Mouse (Mus musculus): ENCODE measurements around the gene Pxn.

Pxn gene

GRCm38 (mm10) chr5:115506454-115507201, at the start of gene Pxn:
Pxn (plus strand) TSS chr5:115506676.
- DNase-seq (ENCODE audit: low spot score): peak; percentile 91

- DNase-seq (ENCODE audit: low spot score): no peak
Measured at GRCm38 (mm10) chr5:115458918-115459317, 47.6 kb upstream of the Pxn start.

- no peak for DNase-seq (ENCODE audit: low spot score)
Measured at GRCm38 (mm10) chr5:115464408-115465115, 41.9 kb upstream of the Pxn start.

- peak; percentile 54 for DNase-seq (ENCODE audit: low spot score)
Measured at GRCm38 (mm10) chr5:115465642-115466420, 40.6 kb upstream of the Pxn start, which contains the start of gene Pla2g1b. Pla2g1b (plus strand) TSS chr5:115466262.

- DNase-seq (ENCODE audit: low spot score): no peak
Measured at GRCm38 (mm10) chr5:115469791-115470190, 36.7 kb upstream of the Pxn start.

DNA sequence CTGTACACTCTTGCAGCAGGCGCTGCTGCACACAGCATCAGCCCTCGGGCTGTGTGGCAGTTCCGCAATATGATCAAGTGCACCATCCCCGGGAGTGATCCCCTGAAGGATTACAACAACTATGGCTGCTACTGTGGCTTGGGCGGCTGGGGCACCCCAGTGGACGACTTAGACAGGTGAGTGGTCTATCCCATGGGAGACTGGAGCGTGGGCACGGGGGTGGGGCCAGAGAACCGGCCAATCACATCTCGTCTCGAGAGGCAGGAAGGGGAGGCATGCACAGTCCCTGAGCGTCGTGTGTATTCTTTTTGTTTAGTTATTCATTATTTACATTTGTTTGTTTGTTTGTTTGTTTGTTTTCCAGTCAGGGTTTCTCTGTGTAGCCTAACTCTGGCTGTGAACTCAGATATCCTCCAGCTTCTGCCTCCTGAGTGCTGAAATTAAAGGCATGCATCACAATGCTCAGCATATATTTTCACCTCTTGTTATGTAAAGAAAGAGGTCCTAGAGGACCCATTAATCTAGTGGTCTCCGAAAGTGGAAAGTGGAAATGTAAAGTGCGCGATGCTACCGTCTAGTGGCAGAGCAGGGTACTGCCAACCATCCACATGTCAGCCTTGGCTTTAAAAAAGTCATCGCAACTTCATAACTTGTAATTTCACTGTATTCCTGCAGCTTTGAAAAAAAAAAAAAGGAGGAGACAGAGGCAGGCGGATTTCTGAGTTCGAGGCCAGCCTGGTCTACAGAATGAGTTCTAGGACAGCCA, 35.5 kb upstream of the Pxn start:
- DNase-seq (ENCODE audit: low spot score): peak; percentile 86

DNA sequence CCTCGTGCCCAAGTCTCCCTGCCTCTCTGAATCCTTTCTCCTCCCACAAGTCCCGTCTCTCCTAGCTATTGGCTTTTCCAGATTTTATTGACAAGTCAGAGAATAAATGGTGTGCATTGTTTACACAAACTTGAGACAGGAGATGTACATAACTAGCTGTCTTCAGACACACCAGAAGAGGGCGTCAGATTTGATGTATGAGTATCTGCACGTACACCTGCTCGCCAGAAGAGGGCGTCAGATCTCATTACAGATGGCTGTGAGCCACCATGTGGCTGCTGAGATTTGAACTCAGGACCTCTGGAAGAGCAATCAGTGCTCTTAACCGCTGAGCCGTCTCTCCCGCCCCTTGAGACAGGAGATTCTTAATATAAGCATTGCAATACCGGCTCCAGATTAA, 33.3 kb upstream of the Pxn start:
- DNase-seq (ENCODE audit: low spot score): no peak

DNA sequence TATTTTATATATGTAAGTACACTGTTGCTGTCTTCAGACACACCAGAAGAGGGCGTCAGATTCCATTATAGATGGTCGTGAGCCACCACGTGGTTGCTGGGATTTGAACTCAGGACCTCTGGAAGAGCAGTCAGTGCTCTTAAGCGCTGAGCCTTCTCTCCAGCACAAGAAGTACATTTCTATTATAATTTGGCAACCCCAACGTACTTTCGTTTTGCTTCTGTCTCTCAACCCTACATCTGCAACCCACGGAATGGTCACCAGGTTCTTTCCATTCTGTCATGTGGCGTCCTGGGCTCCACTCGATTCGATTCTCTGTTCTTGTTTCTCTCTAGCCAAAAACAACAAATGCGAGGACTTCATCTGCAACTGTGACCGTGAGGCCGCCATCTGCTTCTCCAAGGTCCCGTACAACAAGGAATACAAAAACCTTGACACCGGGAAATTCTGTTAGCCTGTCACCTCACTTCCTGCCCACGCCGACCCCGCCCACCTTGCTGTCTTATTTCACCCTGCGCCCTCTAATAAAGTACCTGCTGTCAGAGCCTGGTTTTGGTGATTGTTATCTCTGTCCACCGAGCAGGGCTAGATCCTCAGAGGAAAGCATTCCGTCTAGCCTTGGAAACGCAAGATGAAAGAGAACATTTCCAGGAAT, 32.2 kb upstream of the Pxn start:
- DNase-seq (ENCODE audit: low spot score): no peak

- peak; percentile 85 for DNase-seq (ENCODE audit: low spot score)
Measured at GRCm38 (mm10) chr5:115475337-115476106, 31.0 kb upstream of the Pxn start.

DNA sequence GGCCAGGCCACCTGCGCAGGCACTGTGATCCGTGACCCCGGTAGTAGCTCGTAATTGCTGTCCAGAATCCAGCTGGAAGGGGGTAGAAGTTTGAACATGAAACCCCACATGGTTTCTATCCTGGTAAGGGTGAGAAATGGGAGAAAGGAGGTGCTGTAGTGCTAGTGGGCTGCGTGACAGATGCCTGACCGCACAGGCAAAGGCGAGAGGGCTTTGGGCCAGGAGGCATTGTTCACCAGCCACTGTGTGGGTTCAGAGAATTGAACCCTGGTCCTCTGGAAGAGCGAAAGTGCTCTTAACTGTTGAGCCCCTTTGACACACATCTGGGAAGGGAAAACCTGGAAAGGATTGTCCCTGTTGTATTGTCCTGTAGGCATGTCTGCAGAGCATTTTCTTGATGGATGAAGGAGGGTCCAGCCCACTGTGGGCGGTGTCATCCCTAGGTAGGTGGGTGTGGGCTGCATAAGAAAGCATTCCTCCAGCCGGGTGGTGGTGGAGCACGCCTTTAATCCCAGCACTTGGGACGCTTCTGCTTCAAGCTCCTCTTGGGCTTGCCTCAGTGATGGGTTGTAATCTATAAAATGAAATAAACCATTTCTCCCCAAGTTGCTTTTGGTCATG, 30.3 kb upstream of the Pxn start:
- DNase-seq (ENCODE audit: low spot score): no peak

DNA sequence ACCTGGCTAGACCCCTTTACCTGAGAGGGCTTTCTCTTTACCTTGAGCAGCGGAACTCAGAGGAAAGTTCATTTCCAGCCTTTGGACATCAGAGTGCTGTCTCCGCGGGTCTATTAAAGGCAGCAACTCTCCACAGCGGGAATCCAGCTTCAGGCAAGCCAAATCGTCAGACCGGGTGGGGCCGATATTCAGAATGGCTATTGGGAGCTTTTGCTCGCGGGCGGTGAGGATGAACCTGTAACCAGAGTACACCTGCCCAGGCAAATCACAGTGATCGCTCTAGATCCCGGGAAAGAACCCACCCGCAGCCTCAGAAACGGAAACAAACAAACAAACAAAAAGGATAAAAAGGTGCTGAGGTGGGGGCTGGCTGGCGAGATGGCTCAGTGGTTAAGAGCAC, 26.9 kb upstream of the Pxn start:
- no peak for DNase-seq (ENCODE audit: low spot score)

- DNase-seq (ENCODE audit: low spot score): no peak
Measured at GRCm38 (mm10) chr5:115480101-115480500, 26.4 kb upstream of the Pxn start.

DNA sequence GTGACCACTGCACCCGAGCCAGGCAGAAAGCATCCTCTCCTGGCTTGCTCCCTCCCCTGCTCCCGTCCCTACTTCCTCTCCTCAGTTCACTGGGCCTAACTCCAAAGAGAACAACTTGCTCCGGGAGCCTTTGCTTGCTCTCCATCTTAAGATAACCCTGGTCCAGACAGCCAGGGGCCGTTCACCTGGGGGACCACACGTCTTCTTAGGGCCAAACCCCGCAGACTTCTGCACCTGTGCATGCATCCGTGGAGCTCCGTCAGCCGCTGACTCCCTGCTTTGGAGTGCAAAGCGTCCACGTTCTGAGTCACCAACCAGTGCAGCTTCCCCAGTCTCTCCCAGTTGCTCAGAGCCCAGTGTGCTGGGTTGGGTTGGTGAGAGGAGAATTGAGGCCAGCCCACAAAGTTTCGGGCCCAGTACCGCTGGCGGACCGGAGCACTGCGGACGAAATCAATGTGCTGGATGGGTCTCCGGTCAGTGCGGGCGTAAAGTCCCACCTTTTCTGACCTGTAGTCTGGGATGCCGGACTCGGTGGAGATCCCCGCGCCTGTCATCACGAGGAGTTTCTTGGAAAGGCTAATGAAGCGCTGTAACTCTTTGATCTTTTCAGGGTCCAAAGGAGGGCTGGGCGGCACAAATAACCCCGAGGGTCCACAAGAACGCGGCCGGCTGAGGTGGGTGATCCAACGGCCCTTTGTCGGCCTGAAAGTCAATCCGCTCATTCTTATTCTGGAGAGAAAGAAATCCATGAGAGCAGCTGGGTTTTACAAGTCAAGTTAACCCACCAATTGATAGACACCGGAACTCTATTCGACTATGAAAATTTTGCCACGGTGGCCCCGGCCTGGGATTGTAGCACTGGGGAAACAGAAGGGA, 23.8 kb upstream of the Pxn start:
- DNase-seq (ENCODE audit: low spot score): no peak

DNA sequence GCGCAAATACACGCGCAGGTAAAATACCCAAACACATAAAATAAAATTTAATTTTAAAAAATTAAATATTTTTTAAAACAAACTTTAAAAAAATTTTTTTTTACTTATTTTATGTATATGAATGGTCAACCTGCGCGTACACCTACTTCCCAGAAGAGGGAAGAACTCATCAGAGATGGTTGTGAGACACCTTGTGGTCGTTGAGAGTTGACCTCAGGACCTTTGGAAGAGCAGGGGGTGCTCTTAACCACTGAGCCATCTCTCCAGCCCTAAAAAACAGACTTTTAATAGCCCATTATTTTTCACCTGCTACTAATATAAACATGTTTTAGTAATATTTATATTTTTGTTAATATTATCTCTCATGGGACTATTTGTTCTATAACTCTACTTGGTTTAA, 23.1 kb upstream of the Pxn start:
- DNase-seq (ENCODE audit: low spot score): no peak

DNA sequence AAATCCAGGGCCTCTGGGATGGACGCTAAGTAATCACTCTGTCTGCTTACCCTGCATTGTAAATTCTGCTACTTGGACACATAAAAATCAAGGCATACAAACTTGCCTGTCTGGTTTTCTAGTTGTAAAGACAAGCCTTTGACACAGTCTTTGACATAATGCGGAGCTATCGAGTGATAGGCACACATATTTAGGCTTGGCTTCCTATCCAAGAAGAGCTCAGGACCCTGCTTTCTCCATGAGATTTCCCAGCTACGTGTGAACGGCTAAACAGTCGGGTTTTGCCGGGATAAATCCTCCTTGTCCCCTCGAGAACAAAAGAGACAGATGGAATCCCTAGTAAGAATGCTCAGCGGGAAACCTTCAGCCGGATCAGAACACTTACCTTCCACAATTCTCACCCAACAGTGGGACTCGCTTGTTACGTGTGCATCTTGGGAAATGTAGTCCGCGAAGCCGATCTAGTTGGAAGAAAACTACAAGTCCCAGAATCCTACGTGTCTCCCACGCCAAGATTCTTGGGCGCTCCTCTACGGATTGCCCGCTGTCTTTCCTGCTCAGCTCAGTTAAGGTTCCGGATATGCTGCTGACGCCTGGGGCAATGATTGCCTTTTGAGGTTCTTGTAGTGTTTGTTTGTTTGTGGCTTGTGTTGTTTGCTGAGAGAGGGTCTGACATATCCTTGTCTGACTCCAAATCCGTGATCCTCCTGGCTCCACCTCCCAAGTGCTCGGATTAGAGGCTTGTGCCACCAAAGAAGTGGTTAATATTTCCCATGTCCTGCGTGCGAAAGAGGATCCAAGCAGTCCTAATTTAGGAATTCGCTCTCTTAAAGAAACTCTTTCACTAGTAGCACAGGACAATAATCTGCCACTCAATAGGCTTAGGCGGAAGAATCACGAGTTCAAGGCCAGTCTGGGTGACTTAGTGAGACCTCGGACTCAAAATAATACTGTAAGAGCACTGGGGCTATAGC, 22.2 kb upstream of the Pxn start, which contains the start of gene Sirt4:
Gene Sirt4 (minus strand): TSS at position 779 of the 974 bp plus-strand sequence.
- peak; percentile 99 for DNase-seq (ENCODE audit: low spot score)

- no peak for DNase-seq (ENCODE audit: low spot score)
Measured at GRCm38 (mm10) chr5:115484996-115485395, 21.5 kb upstream of the Pxn start.

GRCm38 (mm10) chr5:115485489-115486205, 20.8 kb upstream of the Pxn start:
- DNase-seq (ENCODE audit: low spot score): no peak

All from embryo, embryonic 10.5 days (tissue).